Mouse (Mus musculus) neutrophil, adult 5-6 weeks (primary cell): Measurements from ENCODE around the gene Olfr1201. TPM values are rescaled to one million over a fixed set of nuclear protein-coding genes. Genes with fewer than 3 reads are reported as not detected.

Experiments
- ATAC-seq: fragments of 151-379, 151-347 bp; 2 replicates; pipeline ENCODE4 v1.8.0; 2017; ENCODE audit warnings: mild to moderate bottlenecking, moderate TSS enrichment; ENCODE audit not compliant: insufficient number of reproducible peaks, poor library complexity, low FRiP score, severe bottlenecking; ENCODE audit errors: extremely low read depth
- total RNA-seq: library from RNA; stranded (forward); fragments of 200-1000 nt; gene quantifications from 2 replicates; pipeline ENCODE4 v1.2.3, GENCODE M21; 2017

The Olfr1201 gene
- not detected in 2 replicates for total RNA-seq

GRCm38 (mm10) chr2:88792736-88793135 is at the start of gene Olfr1201:
Gene Olfr1201, plus strand, starts transcription at chr2:88793036.
- ATAC-seq: no peak

- no peak for ATAC-seq
Observed at GRCm38 (mm10) chr2:88743379-88743778, 49.5 kb upstream of the Olfr1201 start.

GRCm38 (mm10) chr2:88751270-88751669 is 41.6 kb upstream of the Olfr1201 start, which contains the start of gene Olfr1198:
Gene Olfr1198, minus strand, starts transcription at chr2:88751370.
- no peak for ATAC-seq

DNA sequence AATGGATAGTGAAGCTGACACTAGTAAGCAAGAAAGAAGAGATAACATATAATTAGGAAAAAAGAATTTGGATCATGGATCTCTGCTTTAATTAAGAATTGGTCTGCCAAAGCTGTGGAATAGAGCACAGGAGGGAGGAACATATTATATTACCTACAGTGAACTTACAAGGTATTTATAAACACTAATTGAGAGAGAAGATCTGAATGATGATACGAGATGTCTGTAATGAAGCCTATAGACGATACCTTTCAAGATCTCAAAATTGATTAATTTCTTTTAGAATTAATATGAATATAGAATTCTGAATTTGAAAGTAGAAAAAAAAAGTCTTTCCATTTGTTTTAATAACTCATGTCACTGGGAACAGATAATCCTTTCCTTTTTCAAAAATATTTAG is 32.5 kb upstream of the Olfr1201 start, which contains the start of gene Olfr1199:
TSS of gene Olfr1199 (minus strand) at position 101 of the 400 bp plus-strand sequence.
- ATAC-seq: no peak

GRCm38 (mm10) chr2:88770388-88770787 is 22.4 kb upstream of the Olfr1201 start, which contains the start of gene Olfr1200:
Gene Olfr1200, minus strand, starts transcription at chr2:88770488.
- no peak for ATAC-seq

DNA sequence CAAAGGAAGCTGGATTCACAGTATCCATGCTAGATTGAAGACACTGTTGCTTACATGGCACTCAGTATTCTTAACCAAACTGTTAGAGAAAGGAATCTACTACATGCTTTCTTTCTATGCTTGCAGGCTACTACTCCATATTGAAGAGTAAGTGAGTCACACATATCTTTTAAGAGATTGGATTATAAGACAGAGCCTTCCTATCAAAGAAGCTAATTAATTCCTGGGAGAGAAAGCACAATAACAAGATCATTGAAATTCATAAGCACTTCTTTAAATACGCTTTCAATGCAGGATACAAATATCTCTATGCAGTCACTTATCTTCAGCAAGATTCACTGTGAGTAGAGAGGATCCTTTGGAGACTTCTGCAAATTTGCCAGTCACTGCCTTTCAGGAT is 21.4 kb downstream of the Olfr1201 start, which contains the start of gene Olfr1202:
TSS of gene Olfr1202 (plus strand) at position 301 of the 400 bp plus-strand sequence.
- ATAC-seq: no peak

- ATAC-seq: no peak
Observed at GRCm38 (mm10) chr2:88829437-88829836, 36.6 kb downstream of the Olfr1201 start, which contains the start of gene Olfr1205. Gene Olfr1205, plus strand, starts transcription at chr2:88829737.

GRCm38 (mm10) chr2:88838477-88838876 is 45.6 kb downstream of the Olfr1201 start:
- ATAC-seq: no peak

Other genes starting within 250 kb of the Olfr1201 start
- not detected in 2 replicates for gene Olfr1188, start 236.1 kb upstream of the Olfr1201 start, total RNA-seq
- gene Olfr1189, start 206.6 kb upstream of the Olfr1201 start, total RNA-seq: not detected in 2 replicates
- gene Olfr1191-ps1, start 152.5 kb upstream of the Olfr1201 start, total RNA-seq: not detected in 2 replicates
- gene Olfr1192-ps1, start 144.5 kb upstream of the Olfr1201 start, total RNA-seq: 0.12 TPM in 1 of 2 replicates, not detected in the other
- gene Olfr1193, start 117.4 kb upstream of the Olfr1201 start, total RNA-seq: not detected in 2 replicates
- not detected in 2 replicates for gene Olfr1195, start 103.8 kb upstream of the Olfr1201 start, total RNA-seq
- gene Olfr1196, start 88.4 kb upstream of the Olfr1201 start, total RNA-seq: not detected in 2 replicates
- not detected in 2 replicates for gene Olfr1197, start 60.7 kb upstream of the Olfr1201 start, total RNA-seq
- not detected in 2 replicates for gene Olfr1198, start 41.7 kb upstream of the Olfr1201 start, total RNA-seq
- gene Olfr1199, start 32.6 kb upstream of the Olfr1201 start, total RNA-seq: not detected in 2 replicates
- not detected in 2 replicates for gene Olfr1200, start 22.5 kb upstream of the Olfr1201 start, total RNA-seq
- not detected in 2 replicates for gene Olfr1202, start 21.5 kb downstream of the Olfr1201 start, total RNA-seq
- gene Olfr1205, start 36.7 kb downstream of the Olfr1201 start, total RNA-seq: not detected in 2 replicates
- not detected in 2 replicates for gene Olfr1204, start 56.3 kb downstream of the Olfr1201 start, total RNA-seq
- gene Olfr1206, start 70.2 kb downstream of the Olfr1201 start, total RNA-seq: not detected in 2 replicates
- 0.25 TPM in 1 of 2 replicates, not detected in the other for gene Olfr1208, start 109.3 kb downstream of the Olfr1201 start, total RNA-seq
- gene Olfr1209, start 122.1 kb downstream of the Olfr1201 start, total RNA-seq: not detected in 2 replicates
- gene Olfr1211, start 145.1 kb downstream of the Olfr1201 start, total RNA-seq: not detected in 2 replicates
- gene Olfr1212, start 160.9 kb downstream of the Olfr1201 start, total RNA-seq: not detected in 2 replicates
- gene Gm13762, start 187.2 kb downstream of the Olfr1201 start, total RNA-seq: not detected in 2 replicates
- not detected in 2 replicates for gene Olfr1214, start 199.6 kb downstream of the Olfr1201 start, total RNA-seq
- not detected in 2 replicates for gene Olfr1215, start 213.9 kb downstream of the Olfr1201 start, total RNA-seq
- gene Olfr1216, start 225.3 kb downstream of the Olfr1201 start, total RNA-seq: not detected in 2 replicates
- not detected in 2 replicates for gene Olfr1217, start 239.0 kb downstream of the Olfr1201 start, total RNA-seq